Mouse (Mus musculus) spleen, postnatal 4 days (tissue): ENCODE measurements around the gene Fam189a2.

ENCODE experiments used
- DNase-seq, 2 experiments: peaks; one replicate each; pipeline ENCODE4 v3.0.0; 2022; ENCODE audit warnings: low spot score in 2 of 2

Gene Fam189a2

GRCm38 (mm10) chr19:24030871-24031556 lies at the start of gene Fam189a2:
Gene Fam189a2, minus strand, starts transcription at chr19:24031019.
- DNase-seq, result no peak

GRCm38 (mm10) chr19:24077658-24078057 lies 46.8 kb upstream of the Fam189a2 start:
- no peak for DNase-seq

GRCm38 (mm10) chr19:24076536-24076935 lies 45.7 kb upstream of the Fam189a2 start:
- no peak for DNase-seq

- DNase-seq, result no peak
These were observed 45.1 kb upstream of the Fam189a2 start for GRCm38 (mm10) chr19:24075927-24076326.

- DNase-seq, result no peak
These were observed 42.3 kb upstream of the Fam189a2 start for GRCm38 (mm10) chr19:24073155-24073554.

- DNase-seq, result no peak
These were observed 33.6 kb upstream of the Fam189a2 start for GRCm38 (mm10) chr19:24064348-24064895.

GRCm38 (mm10) chr19:24063585-24063984 lies 32.8 kb upstream of the Fam189a2 start:
- no peak for DNase-seq

GRCm38 (mm10) chr19:24058851-24059250 lies 28.0 kb upstream of the Fam189a2 start:
- no peak for DNase-seq

- no peak for DNase-seq
These were observed 27.2 kb upstream of the Fam189a2 start for GRCm38 (mm10) chr19:24058021-24058420.

GRCm38 (mm10) chr19:24056880-24057279 lies 26.1 kb upstream of the Fam189a2 start:
- no peak for DNase-seq

- DNase-seq, result no peak
These were observed 24.1 kb upstream of the Fam189a2 start for GRCm38 (mm10) chr19:24054904-24055303.

GRCm38 (mm10) chr19:24054265-24054664 lies 23.4 kb upstream of the Fam189a2 start:
- DNase-seq, result no peak

- no peak for DNase-seq
These were observed 19.7 kb upstream of the Fam189a2 start for GRCm38 (mm10) chr19:24050514-24050913.

GRCm38 (mm10) chr19:24049329-24049728 lies 18.5 kb upstream of the Fam189a2 start:
- DNase-seq, result no peak

GRCm38 (mm10) chr19:24046395-24046993 lies 15.7 kb upstream of the Fam189a2 start:
- no peak for DNase-seq

- no peak for DNase-seq
These were observed 11.6 kb upstream of the Fam189a2 start for GRCm38 (mm10) chr19:24042387-24042786.

GRCm38 (mm10) chr19:24039061-24039853 lies 8.4 kb upstream of the Fam189a2 start:
- DNase-seq, result no peak

- DNase-seq, result no peak
These were observed 3.5 kb upstream of the Fam189a2 start for GRCm38 (mm10) chr19:24034367-24034766.

- DNase-seq, result no peak
These were observed 1.9 kb upstream of the Fam189a2 start for GRCm38 (mm10) chr19:24032654-24033236.

- no peak for DNase-seq
These were observed 328 bp downstream of the Fam189a2 start for GRCm38 (mm10) chr19:24030511-24030870.

- DNase-seq, result no peak
These were observed 956 bp downstream of the Fam189a2 start for GRCm38 (mm10) chr19:24029616-24030510.
